Mouse (Mus musculus): ENCODE results near the gene Atp5j2.

DNA sequence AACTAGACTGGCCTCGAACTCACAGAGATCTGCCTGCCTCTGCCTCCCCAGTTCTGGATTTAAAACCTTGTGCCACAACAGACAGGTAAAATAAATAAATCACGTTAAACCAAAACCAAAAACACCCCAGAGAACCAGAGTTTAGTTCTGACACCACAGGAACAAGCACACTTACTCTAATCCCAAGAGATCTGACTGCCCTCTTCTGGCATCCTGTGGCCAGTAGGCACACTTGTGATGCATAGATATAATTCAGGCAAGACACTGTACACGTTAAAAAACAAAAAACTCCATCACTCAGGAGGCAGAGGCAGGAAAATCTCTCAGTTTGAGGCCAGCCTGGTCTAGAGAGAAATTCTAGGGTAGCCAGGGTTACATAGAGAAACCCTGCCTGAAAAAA, 10.6 kb upstream of the Atp5j2 start:
- no peak for TF ChIP-seq CTCF (IDR thresholded peaks at IDR 0.05)
- TF ChIP-seq POLR2A (IDR thresholded peaks at IDR 0.05; ENCODE audit: insufficient read depth, low read depth, low read length), result no peak
- no peak for TF ChIP-seq EP300 (IDR thresholded peaks at IDR 0.05; ENCODE audit: insufficient read depth, low read depth, low read length)
